8 mouse cellular contexts compared by ENCODE assay signal in genomic region chr7:49247744-49248331, GRCm38 (mm10).
A peak's percentile ranks its signal among the peaks of the same experiment; 100 is the strongest.
DNase-seq lines count a peak whose midpoint lies in the region; ATAC-seq and TF ChIP-seq lines count a peak whose summit lies in the region.

No protein-coding gene starts in this region.

- H3K27me3 ChIP-seq in spleen, adult 2 months (ENCODE audit: control insufficient read depth, insufficient read depth, low read length), result peaks cover 3% of the 10 kb centered on the region; the same call in 1 of the 2 replicates
- no peaks in the 10 kb centered on the region for H3K27me3 ChIP-seq in forebrain, embryonic 16.5 days (replicated peaks; ENCODE audit: control insufficient read depth, insufficient read depth, low read length)
- H3K27me3 ChIP-seq in lung, postnatal 0 days (replicated peaks; ENCODE audit: insufficient read depth, low read length), result no peaks in the 10 kb centered on the region
- peaks cover 8% of the 10 kb centered on the region; the same call in 1 of the 2 replicates for H3K27me3 ChIP-seq in small intestine, adult 2 months (ENCODE audit: control insufficient read depth, insufficient read depth, low read length)

- intact Hi-C loops in heart, postnatal 36 days (cut with DNase I), result loop anchor here (1.0 to 10.0 kb wide), 4 partner anchors 37 to 363 kb away; partner anchors contain the start of gene E2f8

- no peak for TF ChIP-seq EP300 in lung, postnatal 0 days (IDR thresholded peaks at IDR 0.05)

- TF ChIP-seq CTCF in spleen, adult 2 months (IDR thresholded peaks at IDR 0.05; ENCODE audit: extremely low read depth, insufficient read depth, insufficient read length, insufficient replicate concordance), result no peak
- TF ChIP-seq CTCF in lung, postnatal 0 days (IDR thresholded peaks at IDR 0.05), result peak; percentile 57
- no peak for TF ChIP-seq CTCF in small intestine, adult 2 months (IDR thresholded peaks at IDR 0.05; ENCODE audit: extremely low read depth, insufficient read length, insufficient replicate concordance, low read depth, low read length)

- no peaks in the 10 kb centered on the region for H3K9me3 ChIP-seq in forebrain, embryonic 16.5 days (ENCODE audit: control insufficient read depth, low read length)
- H3K9me3 ChIP-seq in lung, postnatal 0 days (ENCODE audit: low read length), result no peaks in the 10 kb centered on the region

- peak in 1 of 2 experiments; percentile 14 for DNase-seq in spleen, adult 2 months (ENCODE audit: low read depth in 1 of 2, low spot score in 2 of 2)
- no peak for DNase-seq in spleen, postnatal 10 days (ENCODE audit: low spot score in 2 of 2)
- DNase-seq in heart, postnatal 36 days, result peak; percentile 64 to 74
- peak; percentile 63 to 73 for DNase-seq in kidney, postnatal 4 days
- peak; percentile 83 for DNase-seq in lung, postnatal 0 days (ENCODE audit: low spot score)
- DNase-seq in embryo, embryonic 10.5 days (ENCODE audit: low spot score), result no peak

- H3K36me3 ChIP-seq in spleen, adult 2 months (ENCODE audit: control insufficient read depth, insufficient read depth, low read length), result no peaks in the 10 kb centered on the region
- no peaks in the 10 kb centered on the region for H3K36me3 ChIP-seq in forebrain, embryonic 16.5 days (ENCODE audit: control insufficient read depth, insufficient read depth)
- no peaks in the 10 kb centered on the region for H3K36me3 ChIP-seq in lung, postnatal 0 days (ENCODE audit: insufficient read depth, low read length)
- H3K36me3 ChIP-seq in small intestine, adult 2 months (ENCODE audit: control insufficient read depth, insufficient read depth, low read length), result no peaks in the 10 kb centered on the region

- H3K27ac ChIP-seq in spleen, adult 2 months (ENCODE audit: insufficient read depth, low read length), result peak overlapping the region; percentile 34; the same call in 1 of the 2 replicates
- H3K27ac ChIP-seq in forebrain, embryonic 16.5 days (ENCODE audit: low read length), result peak overlapping the region; percentile 68
- peak overlapping the region; percentile 51 for H3K27ac ChIP-seq in lung, postnatal 0 days (ENCODE audit: low read length)
- H3K27ac ChIP-seq in small intestine, adult 2 months (ENCODE audit: insufficient read depth, low read depth, low read length), result peak overlapping the region; percentile 33

- H3K9ac ChIP-seq in forebrain, embryonic 16.5 days (replicated peaks; ENCODE audit: low read depth, low read length), result peak overlapping the region; percentile 71
- no peak overlapping the region for H3K9ac ChIP-seq in lung, postnatal 0 days (replicated peaks; ENCODE audit: low read depth)

- peaks cover 13% of the 10 kb centered on the region for H3K4me1 ChIP-seq in spleen, adult 2 months (ENCODE audit: control insufficient read depth, insufficient read depth, insufficient read length)
- H3K4me1 ChIP-seq in forebrain, embryonic 16.5 days (replicated peaks; ENCODE audit: control insufficient read depth, insufficient read depth, low read length), result peaks cover 48% of the 10 kb centered on the region
- peaks cover 17% of the 10 kb centered on the region; the same call in 1 of the 2 replicates for H3K4me1 ChIP-seq in lung, postnatal 0 days (ENCODE audit: insufficient read depth, low read depth, low read length)
- peaks cover 14% of the 10 kb centered on the region for H3K4me1 ChIP-seq in small intestine, adult 2 months (ENCODE audit: control insufficient read depth, insufficient read depth, insufficient read length, low read length)

- 51% methylated on average over 8 of the region's 8 CpGs for WGBS in spleen, adult 2 months
- WGBS in forebrain, embryonic 16.5 days, result 13% methylated on average over 8 of the region's 8 CpGs
- WGBS in lung, postnatal 0 days, result 6% methylated on average over 8 of the region's 8 CpGs
- WGBS in small intestine, adult 2 months, result 12% methylated on average over 8 of the region's 8 CpGs

- TF ChIP-seq POLR2A in spleen, adult 2 months (IDR thresholded peaks at IDR 0.05; ENCODE audit: low read depth, low read length), result no peak
- no peak for TF ChIP-seq POLR2A in small intestine, adult 2 months (IDR thresholded peaks at IDR 0.05; ENCODE audit: low read depth, low read length)

- no peak overlapping the region for H3K4me3 ChIP-seq in spleen, adult 2 months (ENCODE audit: extremely low read depth, insufficient read depth, insufficient read length)
- peak overlapping the region; percentile 71 for H3K4me3 ChIP-seq in forebrain, embryonic 16.5 days (replicated peaks; ENCODE audit: low read length)
- H3K4me3 ChIP-seq in lung, postnatal 0 days (ENCODE audit: low read depth, low read length), result peak overlapping the region; percentile 52
- peak overlapping the region; percentile 66 for H3K4me3 ChIP-seq in small intestine, adult 2 months (ENCODE audit: low read depth, low read length)

- peak overlapping the region; percentile 93 for H3K4me2 ChIP-seq in forebrain, embryonic 16.5 days (ENCODE audit: low read length)
- H3K4me2 ChIP-seq in lung, postnatal 0 days (replicated peaks; ENCODE audit: low read depth, low read length), result peak overlapping the region; percentile 88

- ATAC-seq in forebrain, embryonic 16.5 days, result 0 out of 2 replicates have a peak, but pooled peaks have one; percentile 4
- ATAC-seq in lung, postnatal 0 days, result peak; percentile 16; the same call in 1 of the 2 replicates

Comparison
In these comparisons a context has a peak if more than half of its experiments do, and no peak if none do; other contexts are left out.
1. DNase-seq: peak in heart, postnatal 36 days (2 of 2), kidney, postnatal 4 days (2 of 2) and lung, postnatal 0 days (single experiment); none in spleen, postnatal 10 days (0 of 2) and embryo, embryonic 10.5 days (single experiment).
2. Peak in every context shown above with its lines, with median percentiles within 50 percentile points of each other: H3K27ac ChIP-seq.